Mouse (Mus musculus): ENCODE measurements around the gene Ttc39d. TPM values are rescaled to one million over a fixed set of nuclear protein-coding genes. Genes with fewer than 3 reads are reported as not detected.

The Ttc39d gene
- 0.04 and 0.05 TPM in 2 replicates for polyA plus RNA-seq (2012; rRNA removed)

GRCm38 (mm10) chr17:80206671-80207581 is at the start of gene Ttc39d, which contains the start of gene Srsf7:
Gene Ttc39d (plus strand): TSS chr17:80207460.
Gene Srsf7 (minus strand): TSS chr17:80207307.
- peak; percentile 98 for DNase-seq
- Histone ChIP-seq H3K4me3 (ENCODE audit: insufficient read depth, low read depth, low read length) (peak within 1 kb of the TSS; percentile 76), H3K36me3 (ENCODE audit: control insufficient read depth, insufficient read depth, low read length) (peaks cover 11% of the 10 kb centered on the region), H3K27me3 (replicated peaks; ENCODE audit: control insufficient read depth, insufficient read depth, low read length) (no peaks in the 10 kb centered on the region), H3K4me1 (ENCODE audit: control insufficient read depth, insufficient read depth, low read length) (peaks cover 3% of the 10 kb centered on the region; the same call in 1 of the 2 replicates), H3K27ac (ENCODE audit: insufficient read depth, low read depth, low read length) (peak within 1 kb of the TSS; percentile 85)
- TF ChIP-seq CTCF (conservative IDR thresholded peaks at IDR 0.05; ENCODE audit: insufficient read depth, insufficient read length, low read depth, low read length): no peak
- peak; percentile 100 for TF ChIP-seq POLR2A (IDR thresholded peaks at IDR 0.05; ENCODE audit: low read depth, low read length)
- under 1% methylated on average over 95 of the region's 95 CpGs for WGBS

DNA sequence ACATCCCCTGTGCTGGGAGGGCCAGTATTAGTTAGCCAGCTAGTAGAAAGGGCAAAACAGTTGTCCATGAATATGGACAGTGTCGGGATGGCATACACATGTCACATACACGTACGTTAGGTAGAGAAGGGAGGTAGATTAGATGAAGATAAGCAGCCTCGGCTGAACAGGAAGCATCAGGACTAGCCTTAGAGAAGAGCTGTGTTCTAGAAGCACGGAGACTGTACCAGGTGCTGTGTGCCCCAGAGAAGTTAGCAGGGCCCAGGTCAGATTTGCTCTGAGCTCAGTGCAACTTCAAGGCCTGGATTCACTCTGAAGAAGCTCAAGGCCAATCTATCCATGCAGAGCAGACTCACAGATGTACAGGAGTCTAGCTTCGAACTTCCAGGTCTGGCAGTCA is 49.8 kb upstream of the Ttc39d start:
- DNase-seq: no peak
- Histone ChIP-seq H3K36me3 (ENCODE audit: control insufficient read depth, insufficient read depth, low read length) (no peaks in the 10 kb centered on the region), H3K4me1 (ENCODE audit: control insufficient read depth, insufficient read depth, low read length) (no peaks in the 10 kb centered on the region), H3K4me3 (ENCODE audit: insufficient read depth, low read depth, low read length) (no peak overlapping the region), H3K27ac (ENCODE audit: insufficient read depth, low read depth, low read length) (no peak overlapping the region), H3K27me3 (replicated peaks; ENCODE audit: control insufficient read depth, insufficient read depth, low read length) (no peaks in the 10 kb centered on the region)
- 90% methylated on average over 6 of the region's 6 CpGs for WGBS
- no peak for TF ChIP-seq POLR2A (IDR thresholded peaks at IDR 0.05; ENCODE audit: low read depth, low read length)
- TF ChIP-seq CTCF (conservative IDR thresholded peaks at IDR 0.05; ENCODE audit: insufficient read depth, insufficient read length, low read depth, low read length): no peak

- Histone ChIP-seq H3K36me3 (ENCODE audit: control insufficient read depth, insufficient read depth, low read length) (no peaks in the 10 kb centered on the region), H3K4me1 (ENCODE audit: control insufficient read depth, insufficient read depth, low read length) (peaks cover 5% of the 10 kb centered on the region), H3K27ac (ENCODE audit: insufficient read depth, low read depth, low read length) (peak overlapping the region; percentile 40), H3K27me3 (replicated peaks; ENCODE audit: control insufficient read depth, insufficient read depth, low read length) (no peaks in the 10 kb centered on the region), H3K4me3 (ENCODE audit: insufficient read depth, low read depth, low read length) (no peak overlapping the region)
- WGBS: 38% methylated on average over 5 of the region's 5 CpGs
- TF ChIP-seq POLR2A (IDR thresholded peaks at IDR 0.05; ENCODE audit: low read depth, low read length): no peak
- TF ChIP-seq CTCF (conservative IDR thresholded peaks at IDR 0.05; ENCODE audit: insufficient read depth, insufficient read length, low read depth, low read length): no peak; the same call in 1 of the 2 replicates
- DNase-seq: peak; percentile 89
These were observed 46.8 kb upstream of the Ttc39d start for GRCm38 (mm10) chr17:80160454-80160853.

DNA sequence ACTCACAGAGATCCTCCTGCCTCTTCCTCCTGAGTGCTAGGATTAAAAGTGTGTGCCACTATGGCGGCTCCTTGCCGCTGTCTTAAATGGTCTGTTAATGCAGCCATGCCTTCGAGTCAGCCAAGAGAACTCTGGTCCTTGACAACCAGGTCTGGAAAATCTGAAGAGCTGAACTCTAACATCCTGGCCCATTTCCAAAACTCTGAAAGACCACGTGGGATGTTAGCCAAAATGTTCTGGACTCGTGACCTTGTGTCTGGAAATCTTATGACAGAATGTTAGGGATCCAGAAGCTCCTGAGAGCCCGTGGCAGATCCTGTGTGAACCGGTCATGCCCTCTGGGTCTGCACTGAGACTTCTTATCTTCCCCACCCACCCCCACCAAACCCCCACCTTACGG is 43.3 kb upstream of the Ttc39d start:
- no peak overlapping the region for H3K4me3 ChIP-seq (ENCODE audit: insufficient read depth, low read depth, low read length)
- H3K27ac ChIP-seq (ENCODE audit: insufficient read depth, low read depth, low read length): no peak overlapping the region
- 37% methylated on average over 8 of the region's 8 CpGs for WGBS
- H3K27me3 ChIP-seq (replicated peaks; ENCODE audit: control insufficient read depth, insufficient read depth, low read length): no peaks in the 10 kb centered on the region
- TF ChIP-seq CTCF (conservative IDR thresholded peaks at IDR 0.05; ENCODE audit: insufficient read depth, insufficient read length, low read depth, low read length) (no peak), POLR2A (IDR thresholded peaks at IDR 0.05; ENCODE audit: low read depth, low read length) (no peak)
- H3K36me3 ChIP-seq (ENCODE audit: control insufficient read depth, insufficient read depth, low read length): no peaks in the 10 kb centered on the region
- peak; percentile 89 for DNase-seq
- H3K4me1 ChIP-seq (ENCODE audit: control insufficient read depth, insufficient read depth, low read length): peaks cover 5% of the 10 kb centered on the region

DNA sequence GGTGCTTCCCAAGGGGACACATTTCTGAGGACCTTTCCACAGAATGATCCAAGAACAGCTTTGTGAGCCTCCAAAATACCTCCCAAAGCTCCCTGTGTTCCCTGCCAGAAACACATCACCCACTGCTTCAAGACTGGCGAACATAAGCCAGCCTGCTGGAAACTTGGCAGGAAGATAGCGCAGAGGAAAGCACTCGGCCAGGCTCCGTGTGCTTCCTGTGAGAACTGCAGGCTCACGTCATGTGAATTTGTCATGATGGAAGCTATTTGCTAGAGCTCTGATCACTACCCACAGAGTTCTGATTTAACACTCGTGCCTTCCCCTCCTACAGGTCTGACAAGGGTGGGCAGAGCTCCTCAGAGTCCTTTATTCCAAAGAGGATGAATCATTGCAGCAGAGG is 41.5 kb upstream of the Ttc39d start:
- Histone ChIP-seq H3K4me1 (ENCODE audit: control insufficient read depth, insufficient read depth, low read length) (peaks cover 5% of the 10 kb centered on the region), H3K27ac (ENCODE audit: insufficient read depth, low read depth, low read length) (no peak overlapping the region; the same call in 1 of the 2 replicates), H3K36me3 (ENCODE audit: control insufficient read depth, insufficient read depth, low read length) (no peaks in the 10 kb centered on the region), H3K4me3 (ENCODE audit: insufficient read depth, low read depth, low read length) (no peak overlapping the region), H3K27me3 (replicated peaks; ENCODE audit: control insufficient read depth, insufficient read depth, low read length) (no peaks in the 10 kb centered on the region)
- peak; percentile 53 for DNase-seq
- 57% methylated on average over 6 of the region's 6 CpGs for WGBS
- TF ChIP-seq POLR2A (IDR thresholded peaks at IDR 0.05; ENCODE audit: low read depth, low read length) (no peak), CTCF (conservative IDR thresholded peaks at IDR 0.05; ENCODE audit: insufficient read depth, insufficient read length, low read depth, low read length) (no peak)

DNA sequence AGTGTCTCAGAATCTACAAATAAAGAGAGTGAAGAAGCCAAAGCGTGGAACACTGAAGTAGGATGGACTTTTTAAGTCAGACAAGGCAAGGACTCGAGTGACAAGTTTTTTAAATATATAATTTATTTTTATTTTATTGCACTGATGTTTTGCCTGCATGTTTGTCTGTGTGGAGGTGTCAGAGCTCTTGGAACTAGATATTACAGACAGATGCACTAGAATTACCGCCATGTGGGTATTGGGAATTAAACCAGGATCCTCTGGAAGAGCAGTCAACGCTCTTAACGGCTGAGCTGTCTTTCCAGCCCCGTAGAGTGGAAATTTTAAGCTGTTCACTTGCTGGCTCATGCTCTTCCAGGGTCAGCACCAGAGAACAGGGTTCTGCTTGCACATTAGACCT is 40.9 kb upstream of the Ttc39d start:
- WGBS: 82% methylated on average over 6 of the region's 6 CpGs
- DNase-seq: no peak
- H3K36me3 ChIP-seq (ENCODE audit: control insufficient read depth, insufficient read depth, low read length): no peaks in the 10 kb centered on the region
- H3K4me3 ChIP-seq (ENCODE audit: insufficient read depth, low read depth, low read length): no peak overlapping the region
- no peak overlapping the region for H3K27ac ChIP-seq (ENCODE audit: insufficient read depth, low read depth, low read length)
- peaks cover 5% of the 10 kb centered on the region for H3K4me1 ChIP-seq (ENCODE audit: control insufficient read depth, insufficient read depth, low read length)
- TF ChIP-seq POLR2A (IDR thresholded peaks at IDR 0.05; ENCODE audit: low read depth, low read length) (no peak), CTCF (conservative IDR thresholded peaks at IDR 0.05; ENCODE audit: insufficient read depth, insufficient read length, low read depth, low read length) (no peak)
- no peaks in the 10 kb centered on the region for H3K27me3 ChIP-seq (replicated peaks; ENCODE audit: control insufficient read depth, insufficient read depth, low read length)

DNA sequence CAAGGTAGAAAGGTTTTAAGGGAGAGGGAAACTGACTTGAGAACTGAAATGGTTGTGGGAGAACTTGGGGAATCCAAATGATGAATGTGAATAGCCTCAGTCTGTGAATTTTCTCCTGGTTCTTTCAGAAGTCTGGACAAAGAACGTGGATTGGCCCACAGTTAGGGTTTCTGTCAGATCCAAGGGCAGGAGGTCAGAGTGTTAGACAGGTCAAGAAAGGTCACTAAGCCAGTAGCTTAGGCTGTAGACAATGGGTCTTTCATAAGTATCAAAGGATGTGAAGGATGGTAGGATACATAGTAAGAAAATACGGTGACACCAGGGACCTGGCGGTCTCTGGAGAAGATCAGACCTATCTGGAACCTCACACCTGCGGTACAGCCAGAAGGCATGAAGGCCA is 39.8 kb upstream of the Ttc39d start:
- TF ChIP-seq CTCF (conservative IDR thresholded peaks at IDR 0.05; ENCODE audit: insufficient read depth, insufficient read length, low read depth, low read length): no peak
- TF ChIP-seq POLR2A (IDR thresholded peaks at IDR 0.05; ENCODE audit: low read depth, low read length): no peak
- no peaks in the 10 kb centered on the region for H3K36me3 ChIP-seq (ENCODE audit: control insufficient read depth, insufficient read depth, low read length)
- H3K4me1 ChIP-seq (ENCODE audit: control insufficient read depth, insufficient read depth, low read length): peaks cover 5% of the 10 kb centered on the region
- no peaks in the 10 kb centered on the region for H3K27me3 ChIP-seq (replicated peaks; ENCODE audit: control insufficient read depth, insufficient read depth, low read length)
- H3K27ac ChIP-seq (ENCODE audit: insufficient read depth, low read depth, low read length): 0 out of 2 replicates have a peak overlapping the region, but pooled peaks have one; percentile 5
- H3K4me3 ChIP-seq (ENCODE audit: insufficient read depth, low read depth, low read length): no peak overlapping the region
- 57% methylated on average over 4 of the region's 4 CpGs for WGBS
- no peak for DNase-seq
